Mouse (Mus musculus) 416B (cell line): ENCODE measurements around the gene Usp8.
A peak's percentile ranks its signal among the peaks of the same experiment; 100 is the strongest.

Experiments used
- DNase-seq: peaks from one replicate; pipeline ENCODE4 v3.0.0; 2011; ENCODE audit warnings: low read depth

The Usp8 gene

GRCm38 (mm10) chr2:126706759-126707437 is at the start of gene Usp8:
Gene Usp8, plus strand, starts transcription at chr2:126707328.
- DNase-seq = peak; percentile 97

- peak; percentile 86 for DNase-seq
These were observed 43.6 kb upstream of the Usp8 start for GRCm38 (mm10) chr2:126663481-126663880.

GRCm38 (mm10) chr2:126665984-126666383 is 41.1 kb upstream of the Usp8 start:
- no peak for DNase-seq

- no peak for DNase-seq
These were observed 38.4 kb upstream of the Usp8 start for GRCm38 (mm10) chr2:126668621-126669252.

- DNase-seq = peak; percentile 97
These were observed 33.5 kb upstream of the Usp8 start for GRCm38 (mm10) chr2:126673317-126674242.

GRCm38 (mm10) chr2:126674441-126675168 is 32.5 kb upstream of the Usp8 start:
- peak; percentile 62 for DNase-seq

- DNase-seq = peak; percentile 88
These were observed 31.7 kb upstream of the Usp8 start for GRCm38 (mm10) chr2:126675169-126676121.

GRCm38 (mm10) chr2:126676122-126676515 is 31.0 kb upstream of the Usp8 start, which contains the start of gene Gabpb1:
Gene Gabpb1, minus strand, starts transcription at chr2:126676337.
- no peak for DNase-seq

GRCm38 (mm10) chr2:126677366-126677765 is 29.8 kb upstream of the Usp8 start:
- DNase-seq = no peak

GRCm38 (mm10) chr2:126682333-126682732 is 24.8 kb upstream of the Usp8 start:
- DNase-seq = peak; percentile 52

- DNase-seq = no peak
These were observed 24.2 kb upstream of the Usp8 start for GRCm38 (mm10) chr2:126682937-126683336.

GRCm38 (mm10) chr2:126691290-126691689 is 15.8 kb upstream of the Usp8 start:
- no peak for DNase-seq

GRCm38 (mm10) chr2:126695285-126695684 is 11.8 kb upstream of the Usp8 start:
- peak; percentile 73 for DNase-seq

GRCm38 (mm10) chr2:126707438-126707779 is 281 bp downstream of the Usp8 start:
- no peak for DNase-seq

- DNase-seq = no peak
These were observed 1.2 kb downstream of the Usp8 start for GRCm38 (mm10) chr2:126708361-126708760.

GRCm38 (mm10) chr2:126712526-126712925 is 5.4 kb downstream of the Usp8 start:
- no peak for DNase-seq

GRCm38 (mm10) chr2:126712950-126713349 is 5.8 kb downstream of the Usp8 start:
- DNase-seq = peak; percentile 28

- no peak for DNase-seq
These were observed 22.1 kb downstream of the Usp8 start for GRCm38 (mm10) chr2:126729207-126729606.

- no peak for DNase-seq
These were observed 23.4 kb downstream of the Usp8 start for GRCm38 (mm10) chr2:126730502-126730901.

GRCm38 (mm10) chr2:126735339-126736073 is 28.4 kb downstream of the Usp8 start:
- peak; percentile 7 for DNase-seq
